Mouse (Mus musculus) MEL (cell line): ENCODE results near the gene Il15ra.

Experiments used
- CTCF ChIP-seq, 3 experiments: IDR thresholded peaks in 2 of 3; conservative IDR thresholded peaks in 1 of 3; 2 replicates each; pipeline ENCODE4 v1.5.1; 2011 to 2012; ENCODE audit warnings: low read length in 3 of 3, low read depth in 2 of 3, mild to moderate bottlenecking in 2 of 3, improper control_type of control experiment in 1 of 3, inconsistent platforms in 1 of 3, mixed read lengths in 1 of 3, moderate library complexity in 1 of 3; ENCODE audit not compliant: control insufficient read depth in 1 of 3, insufficient read depth in 1 of 3, poor library complexity in 1 of 3, severe bottlenecking in 1 of 3
- GATA1 ChIP-seq: IDR thresholded peaks from 2 replicates; pipeline ENCODE4 v1.6.1; 2011; ENCODE audit warnings: low read depth, low read length, improper control_type of control experiment
- MYC ChIP-seq: IDR thresholded peaks from 2 replicates; pipeline ENCODE4 v1.6.1; 2011; ENCODE audit warnings: low read depth, mild to moderate bottlenecking, low read length, improper control_type of control experiment, moderate library complexity
- POLR2A ChIP-seq, 2 experiments: IDR thresholded peaks; 2 replicates each; pipeline ENCODE4 v1.6.1; 2011 to 2012; ENCODE audit warnings: low read length in 2 of 2, mild to moderate bottlenecking in 2 of 2, control low read depth in 1 of 2, improper control_type of control experiment in 1 of 2, low read depth in 1 of 2, moderate library complexity in 1 of 2; ENCODE audit not compliant: control insufficient read depth in 1 of 2, insufficient read depth in 1 of 2, poor library complexity in 1 of 2
- RCOR1 ChIP-seq: IDR thresholded peaks from 2 replicates; pipeline ENCODE4 v1.6.1; 2012; ENCODE audit warnings: low read depth, mild to moderate bottlenecking, inconsistent platforms, low read length, improper control_type of control experiment
- TCF12 ChIP-seq: IDR thresholded peaks from 2 replicates; pipeline ENCODE4 v1.6.1; 2014; ENCODE audit warnings: low read depth, mild to moderate bottlenecking, inconsistent platforms, low read length, improper control_type of control experiment, moderate library complexity
- USF1 ChIP-seq: IDR thresholded peaks from 2 replicates; pipeline ENCODE4 v1.6.1; 2014; ENCODE audit warnings: low read depth, mild to moderate bottlenecking, inconsistent platforms, low read length, improper control_type of control experiment, moderate library complexity

GRCm38 (mm10) chr2:11775121-11775520 is 70.0 kb downstream of the Il15ra start:
- TF ChIP-seq CTCF (IDR thresholded peaks at IDR 0.05 in 2 of 3, conservative IDR thresholded peaks at IDR 0.05 in 1 of 3; ENCODE audit: control insufficient read depth in 1 of 3, insufficient read depth in 1 of 3, low read depth in 2 of 3, low read length in 3 of 3, poor library complexity in 1 of 3, severe bottlenecking in 1 of 3) = no peak
- TF ChIP-seq POLR2A (IDR thresholded peaks at IDR 0.05; ENCODE audit: control insufficient read depth in 1 of 2, insufficient read depth in 1 of 2, low read depth in 1 of 2, low read length in 2 of 2, poor library complexity in 1 of 2) = no peak
- no peak for TF ChIP-seq USF1
- TF ChIP-seq GATA1 = no peak
- no peak for TF ChIP-seq RCOR1
- TF ChIP-seq MYC = no peak
- no peak for TF ChIP-seq TCF12
